Mouse (Mus musculus): ENCODE data around the gene Usp8. TPM values are rescaled to one million over a fixed set of nuclear protein-coding genes. Genes with fewer than 3 reads are reported as not detected.

The Usp8 gene
- polyA plus RNA-seq, 1 experiment from 2014 or later, result 47.7 TPM

- WGBS, result 94% methylated on average over 3 of the region's 3 CpGs
- no peak overlapping the region for H3K27ac ChIP-seq (ENCODE audit: low read depth, low read length)
- H3K4me1 ChIP-seq (ENCODE audit: control insufficient read depth, insufficient read depth, low read length), result no peaks in the 10 kb centered on the region
- H3K27me3 ChIP-seq (ENCODE audit: control insufficient read depth, insufficient read depth, low read length), result no peaks in the 10 kb centered on the region
- H3K9me3 ChIP-seq (ENCODE audit: control insufficient read depth, low read length), result no peaks in the 10 kb centered on the region
- peaks cover under 1% of the 10 kb centered on the region for H3K36me3 ChIP-seq (ENCODE audit: control insufficient read depth, insufficient read depth, low read length)
- no peak overlapping the region for H3K4me3 ChIP-seq (ENCODE audit: low read depth, low read length)
- H3K9ac ChIP-seq (ENCODE audit: low read length), result no peak overlapping the region
- no peak overlapping the region for H3K4me2 ChIP-seq (ENCODE audit: low read depth)
- ATAC-seq (ENCODE audit: insufficient read depth, low FRiP score, low TSS enrichment), result no peak
- no peak for DNase-seq (ENCODE audit: low spot score)
These were observed 60.5 kb downstream of the Usp8 start for GRCm38 (mm10) chr2:126767599-126767998.

GRCm38 (mm10) chr2:126768194-126768593 is 61.1 kb downstream of the Usp8 start:
- ATAC-seq (ENCODE audit: insufficient read depth, low FRiP score, low TSS enrichment), result no peak
- H3K27me3 ChIP-seq (ENCODE audit: control insufficient read depth, insufficient read depth, low read length), result no peaks in the 10 kb centered on the region
- no peak overlapping the region for H3K4me3 ChIP-seq (ENCODE audit: low read depth, low read length)

GRCm38 (mm10) chr2:126769431-126770181 is 62.5 kb downstream of the Usp8 start:
- no peak overlapping the region for H3K4me2 ChIP-seq (ENCODE audit: low read depth)
- no peaks in the 10 kb centered on the region for H3K4me1 ChIP-seq (ENCODE audit: control insufficient read depth, insufficient read depth, low read length)
- H3K27ac ChIP-seq (ENCODE audit: low read depth, low read length), result no peak overlapping the region
- DNase-seq (ENCODE audit: low spot score), result no peak
- no peak overlapping the region for H3K4me3 ChIP-seq (ENCODE audit: low read depth, low read length)
- 77% methylated on average over 19 of the region's 19 CpGs for WGBS
- H3K9me3 ChIP-seq (ENCODE audit: control insufficient read depth, low read length), result no peaks in the 10 kb centered on the region
- no peaks in the 10 kb centered on the region for H3K27me3 ChIP-seq (ENCODE audit: control insufficient read depth, insufficient read depth, low read length)
- no peak for ATAC-seq (ENCODE audit: insufficient read depth, low FRiP score, low TSS enrichment)
- no peak overlapping the region for H3K9ac ChIP-seq (ENCODE audit: low read length)
- no peaks in the 10 kb centered on the region for H3K36me3 ChIP-seq (ENCODE audit: control insufficient read depth, insufficient read depth, low read length)

More at GRCm38 (mm10) chr2:126768194-126768593, 61.1 kb downstream of the Usp8 start:
- 85% methylated on average over 4 of the region's 4 CpGs for WGBS
- no peak overlapping the region for H3K9ac ChIP-seq (ENCODE audit: low read length)
- H3K9me3 ChIP-seq (ENCODE audit: control insufficient read depth, low read length), result no peaks in the 10 kb centered on the region
- H3K36me3 ChIP-seq (ENCODE audit: control insufficient read depth, insufficient read depth, low read length), result no peaks in the 10 kb centered on the region
- DNase-seq (ENCODE audit: low spot score), result no peak
- no peaks in the 10 kb centered on the region for H3K4me1 ChIP-seq (ENCODE audit: control insufficient read depth, insufficient read depth, low read length)
- H3K27ac ChIP-seq (ENCODE audit: low read depth, low read length), result no peak overlapping the region
- no peak overlapping the region for H3K4me2 ChIP-seq (ENCODE audit: low read depth)

- Histone ChIP-seq H3K36me3 (ENCODE audit: control insufficient read depth, insufficient read depth, low read length) (no peaks in the 10 kb centered on the region), H3K4me3 (ENCODE audit: low read depth, low read length) (no peak overlapping the region), H3K27me3 (ENCODE audit: control insufficient read depth, insufficient read depth, low read length) (no peaks in the 10 kb centered on the region), H3K9me3 (ENCODE audit: control insufficient read depth, low read length) (no peaks in the 10 kb centered on the region), H3K4me1 (ENCODE audit: control insufficient read depth, insufficient read depth, low read length) (no peaks in the 10 kb centered on the region), H3K4me2 (ENCODE audit: low read depth) (no peak overlapping the region), H3K27ac (ENCODE audit: low read depth, low read length) (no peak overlapping the region), H3K9ac (ENCODE audit: low read length) (no peak overlapping the region)
- ATAC-seq (ENCODE audit: insufficient read depth, low FRiP score, low TSS enrichment) (no peak), DNase-seq (ENCODE audit: low spot score) (no peak)
- 93% methylated on average over 5 of the region's 5 CpGs for WGBS
These were observed 65.1 kb downstream of the Usp8 start for GRCm38 (mm10) chr2:126772217-126772616.

GRCm38 (mm10) chr2:126775951-126776350 is 68.8 kb downstream of the Usp8 start:
- WGBS, result 69% methylated on average over 4 of the region's 4 CpGs

GRCm38 (mm10) chr2:126776416-126776815 is 69.3 kb downstream of the Usp8 start:
- H3K36me3 ChIP-seq (ENCODE audit: control insufficient read depth, insufficient read depth, low read length), result no peaks in the 10 kb centered on the region
- H3K27me3 ChIP-seq (ENCODE audit: control insufficient read depth, insufficient read depth, low read length), result no peaks in the 10 kb centered on the region
- ATAC-seq (ENCODE audit: insufficient read depth, low FRiP score, low TSS enrichment), result no peak
- H3K4me1 ChIP-seq (ENCODE audit: control insufficient read depth, insufficient read depth, low read length), result no peaks in the 10 kb centered on the region
- H3K4me3 ChIP-seq (ENCODE audit: low read depth, low read length), result no peak overlapping the region
- 61% methylated on average over 1 of the region's 1 CpGs for WGBS
- no peak for DNase-seq (ENCODE audit: low spot score)
- no peak overlapping the region for H3K4me2 ChIP-seq (ENCODE audit: low read depth)
- no peak overlapping the region for H3K27ac ChIP-seq (ENCODE audit: low read depth, low read length)
- H3K9me3 ChIP-seq (ENCODE audit: control insufficient read depth, low read length), result no peaks in the 10 kb centered on the region
- no peak overlapping the region for H3K9ac ChIP-seq (ENCODE audit: low read length)

More at GRCm38 (mm10) chr2:126775951-126776350, 68.8 kb downstream of the Usp8 start:
- Histone ChIP-seq H3K27me3 (ENCODE audit: control insufficient read depth, insufficient read depth, low read length) (no peaks in the 10 kb centered on the region), H3K36me3 (ENCODE audit: control insufficient read depth, insufficient read depth, low read length) (no peaks in the 10 kb centered on the region), H3K9ac (ENCODE audit: low read length) (no peak overlapping the region), H3K27ac (ENCODE audit: low read depth, low read length) (no peak overlapping the region), H3K4me1 (ENCODE audit: control insufficient read depth, insufficient read depth, low read length) (no peaks in the 10 kb centered on the region), H3K9me3 (ENCODE audit: control insufficient read depth, low read length) (no peaks in the 10 kb centered on the region), H3K4me2 (ENCODE audit: low read depth) (no peak overlapping the region), H3K4me3 (ENCODE audit: low read depth, low read length) (no peak overlapping the region)
- DNase-seq (ENCODE audit: low spot score) (no peak), ATAC-seq (ENCODE audit: insufficient read depth, low FRiP score, low TSS enrichment) (no peak)

- Histone ChIP-seq H3K27ac (ENCODE audit: low read depth, low read length) (no peak overlapping the region), H3K36me3 (ENCODE audit: control insufficient read depth, insufficient read depth, low read length) (no peaks in the 10 kb centered on the region), H3K4me2 (ENCODE audit: low read depth) (no peak overlapping the region), H3K9me3 (ENCODE audit: control insufficient read depth, low read length) (no peaks in the 10 kb centered on the region), H3K9ac (ENCODE audit: low read length) (no peak overlapping the region), H3K4me1 (ENCODE audit: control insufficient read depth, insufficient read depth, low read length) (no peaks in the 10 kb centered on the region), H3K27me3 (ENCODE audit: control insufficient read depth, insufficient read depth, low read length) (no peaks in the 10 kb centered on the region), H3K4me3 (ENCODE audit: low read depth, low read length) (no peak overlapping the region)
- 87% methylated on average over 4 of the region's 4 CpGs for WGBS
- DNase-seq (ENCODE audit: low spot score) (no peak), ATAC-seq (ENCODE audit: insufficient read depth, low FRiP score, low TSS enrichment) (no peak)
These were observed 71.7 kb downstream of the Usp8 start for GRCm38 (mm10) chr2:126778806-126779205.

- DNase-seq (ENCODE audit: low spot score) (no peak), ATAC-seq (ENCODE audit: insufficient read depth, low FRiP score, low TSS enrichment) (no peak)
- Histone ChIP-seq H3K4me3 (ENCODE audit: low read depth, low read length) (no peak overlapping the region), H3K9me3 (ENCODE audit: control insufficient read depth, low read length) (no peaks in the 10 kb centered on the region), H3K4me2 (ENCODE audit: low read depth) (no peak overlapping the region), H3K4me1 (ENCODE audit: control insufficient read depth, insufficient read depth, low read length) (no peaks in the 10 kb centered on the region), H3K27me3 (ENCODE audit: control insufficient read depth, insufficient read depth, low read length) (no peaks in the 10 kb centered on the region), H3K27ac (ENCODE audit: low read depth, low read length) (no peak overlapping the region), H3K36me3 (ENCODE audit: control insufficient read depth, insufficient read depth, low read length) (no peaks in the 10 kb centered on the region), H3K9ac (ENCODE audit: low read length) (no peak overlapping the region)
- WGBS, result 92% methylated on average over 10 of the region's 10 CpGs
These were observed 73.2 kb downstream of the Usp8 start for GRCm38 (mm10) chr2:126780286-126780685.

- no peaks in the 10 kb centered on the region for H3K9me3 ChIP-seq (ENCODE audit: control insufficient read depth, low read length)
- ATAC-seq (ENCODE audit: insufficient read depth, low FRiP score, low TSS enrichment) (no peak), DNase-seq (ENCODE audit: low spot score) (no peak)
- 86% methylated on average over 1 of the region's 1 CpGs for WGBS
- no peaks in the 10 kb centered on the region for H3K36me3 ChIP-seq (ENCODE audit: control insufficient read depth, insufficient read depth, low read length)
- H3K27ac ChIP-seq (ENCODE audit: low read depth, low read length), result no peak overlapping the region
- no peak overlapping the region for H3K9ac ChIP-seq (ENCODE audit: low read length)
- H3K4me1 ChIP-seq (ENCODE audit: control insufficient read depth, insufficient read depth, low read length), result no peaks in the 10 kb centered on the region
- no peak overlapping the region for H3K4me2 ChIP-seq (ENCODE audit: low read depth)
- no peak overlapping the region for H3K4me3 ChIP-seq (ENCODE audit: low read depth, low read length)
- no peaks in the 10 kb centered on the region for H3K27me3 ChIP-seq (ENCODE audit: control insufficient read depth, insufficient read depth, low read length)
These were observed 74.3 kb downstream of the Usp8 start for GRCm38 (mm10) chr2:126781478-126781877.

Measured in neural tube, embryonic 11.5 days (tissue).